ENCODE assay signal across 8 mouse cellular contexts in the genomic region with DNA sequence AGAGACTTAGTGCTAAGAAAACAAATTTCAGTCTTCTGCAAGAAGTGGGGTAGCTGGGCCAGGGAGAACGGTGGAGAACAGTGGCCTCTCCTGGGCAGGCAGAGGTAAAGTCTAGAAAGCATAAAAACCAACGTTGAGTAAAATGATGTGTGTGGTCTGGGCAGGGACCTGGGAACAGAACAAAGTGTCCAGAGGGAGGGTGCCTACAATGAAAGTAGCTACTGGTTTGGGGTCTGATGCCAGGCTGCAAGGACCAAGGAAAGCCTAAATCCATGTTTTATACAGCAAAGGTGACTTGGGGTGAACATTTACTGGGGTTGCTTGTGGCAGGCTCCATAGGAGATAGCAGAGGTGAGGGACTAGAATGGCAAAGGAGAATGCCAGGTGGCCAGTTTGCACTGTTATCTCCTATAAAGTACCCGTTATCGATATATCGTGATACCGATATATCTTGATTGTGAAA.
A peak's percentile ranks its signal among the peaks of the same experiment; 100 is the strongest.
DNase-seq lines count a peak whose midpoint lies in the region; ATAC-seq lines count a peak whose summit lies in the region.

No protein-coding gene starts in this region.

- 44% methylated on average over 6 of the region's 6 CpGs for WGBS in forebrain, embryonic 10.5 days
- 48% methylated on average over 6 of the region's 6 CpGs for whole genome bisulfite sequencing in forebrain, embryonic 11.5 days
- 28% methylated on average over 6 of the region's 6 CpGs for WGBS in forebrain, embryonic 16.5 days
- WGBS in hindbrain, embryonic 15.5 days: 33% methylated on average over 6 of the region's 6 CpGs

- H3K4me1 ChIP-seq in forebrain, embryonic 10.5 days: peaks cover 51% of the 10 kb centered on the region
- H3K4me1 ChIP-seq in forebrain, embryonic 11.5 days (replicated peaks; ENCODE audit: control insufficient read depth, insufficient read depth, low read length): peaks cover 6% of the 10 kb centered on the region; the same call in 1 of the 2 replicates
- peaks cover 33% of the 10 kb centered on the region for H3K4me1 ChIP-seq in forebrain, embryonic 16.5 days (replicated peaks; ENCODE audit: control insufficient read depth, insufficient read depth, low read length)
- H3K4me1 ChIP-seq in hindbrain, embryonic 15.5 days (replicated peaks): peaks cover 45% of the 10 kb centered on the region

- no peaks in the 10 kb centered on the region for H3K27me3 ChIP-seq in forebrain, embryonic 10.5 days (ENCODE audit: poor library complexity, severe bottlenecking)
- no peaks in the 10 kb centered on the region for H3K27me3 ChIP-seq in forebrain, embryonic 11.5 days (ENCODE audit: control insufficient read depth, insufficient read depth, low read length)
- no peaks in the 10 kb centered on the region for H3K27me3 ChIP-seq in forebrain, embryonic 16.5 days (replicated peaks; ENCODE audit: control insufficient read depth, insufficient read depth, low read length)
- no peaks in the 10 kb centered on the region for H3K27me3 ChIP-seq in hindbrain, embryonic 15.5 days

- no peak for ATAC-seq in forebrain, embryonic 11.5 days (replicated peaks; ENCODE audit: low FRiP score)
- 0 out of 2 replicates have a peak, but pooled peaks have one; percentile 14 for ATAC-seq in cerebellum, adult (ENCODE audit: insufficient number of reproducible peaks, low FRiP score, low TSS enrichment)
- peak; percentile 11; the same call in 1 of the 2 replicates for ATAC-seq in forebrain, embryonic 16.5 days
- no peak for ATAC-seq in hindbrain, embryonic 15.5 days (ENCODE audit: low FRiP score, low read depth)

- H3K4me3 ChIP-seq in forebrain, embryonic 10.5 days: 0 out of 2 replicates have a peak overlapping the region, but pooled peaks have one; percentile 76
- H3K4me3 ChIP-seq in forebrain, embryonic 11.5 days (ENCODE audit: low read depth, low read length): no peak overlapping the region
- no peak overlapping the region; the same call in 1 of the 2 replicates for H3K4me3 ChIP-seq in forebrain, embryonic 16.5 days (replicated peaks; ENCODE audit: low read length)
- H3K4me3 ChIP-seq in hindbrain, embryonic 15.5 days: peak overlapping the region; percentile 56

- H3K9ac ChIP-seq in forebrain, embryonic 11.5 days (ENCODE audit: low read length): no peak overlapping the region
- H3K9ac ChIP-seq in forebrain, embryonic 16.5 days (replicated peaks; ENCODE audit: low read depth, low read length): peak overlapping the region; percentile 67; the same call in 1 of the 2 replicates
- peak overlapping the region; percentile 64; the same call in 1 of the 2 replicates for H3K9ac ChIP-seq in hindbrain, embryonic 15.5 days

- no peaks in the 10 kb centered on the region for H3K36me3 ChIP-seq in forebrain, embryonic 10.5 days (replicated peaks)
- no peaks in the 10 kb centered on the region for H3K36me3 ChIP-seq in forebrain, embryonic 11.5 days (ENCODE audit: control insufficient read depth, insufficient read depth, low read length)
- H3K36me3 ChIP-seq in forebrain, embryonic 16.5 days (ENCODE audit: control insufficient read depth, insufficient read depth): no peaks in the 10 kb centered on the region
- H3K36me3 ChIP-seq in hindbrain, embryonic 15.5 days: no peaks in the 10 kb centered on the region

- peak overlapping the region; percentile 89; the same call in 1 of the 2 replicates for H3K27ac ChIP-seq in forebrain, embryonic 10.5 days
- H3K27ac ChIP-seq in forebrain, embryonic 11.5 days (ENCODE audit: low read depth, low read length): no peak overlapping the region
- H3K27ac ChIP-seq in forebrain, embryonic 16.5 days (ENCODE audit: low read length): peak overlapping the region; percentile 95
- H3K27ac ChIP-seq in hindbrain, embryonic 15.5 days (replicated peaks): peak overlapping the region; percentile 95

- H3K9me3 ChIP-seq in forebrain, embryonic 10.5 days: no peaks in the 10 kb centered on the region
- no peaks in the 10 kb centered on the region for H3K9me3 ChIP-seq in forebrain, embryonic 11.5 days (ENCODE audit: control insufficient read depth, low read length)
- H3K9me3 ChIP-seq in forebrain, embryonic 16.5 days (ENCODE audit: control insufficient read depth, low read length): no peaks in the 10 kb centered on the region
- H3K9me3 ChIP-seq in hindbrain, embryonic 15.5 days: no peaks in the 10 kb centered on the region

- no peak for DNase-seq in forebrain, embryonic 10.5 days (ENCODE audit: extremely low spot score, low spot score)
- DNase-seq in forebrain, embryonic 11.5 days (ENCODE audit: low spot score): no peak
- peak; percentile 23 to 46 for DNase-seq in layer of hippocampus, postnatal 25 days (ENCODE audit: extremely low spot score in 1 of 2, low spot score in 1 of 2)
- DNase-seq in lung, postnatal 14 days: peak; percentile 63
- DNase-seq in right cerebral cortex, postnatal 14 days: peak; percentile 51

- no peak overlapping the region for H3K4me2 ChIP-seq in forebrain, embryonic 11.5 days (ENCODE audit: low read depth, low read length, severe bottlenecking)
- H3K4me2 ChIP-seq in forebrain, embryonic 16.5 days (ENCODE audit: low read length): peak overlapping the region; percentile 71
- H3K4me2 ChIP-seq in hindbrain, embryonic 15.5 days: peak overlapping the region; percentile 84

Comparison
In these comparisons a context has a peak if more than half of its experiments do, and no peak if none do; other contexts are left out.
1. H3K4me3 ChIP-seq: peak in forebrain, embryonic 10.5 days (single experiment) and hindbrain, embryonic 15.5 days (single experiment); none in forebrain, embryonic 11.5 days (single experiment) and forebrain, embryonic 16.5 days (single experiment).
2. ATAC-seq: peak in cerebellum, adult (single experiment) and forebrain, embryonic 16.5 days (single experiment); none in forebrain, embryonic 11.5 days (single experiment) and hindbrain, embryonic 15.5 days (single experiment).
3. DNase-seq: peak in layer of hippocampus, postnatal 25 days (2 of 2), lung, postnatal 14 days (single experiment) and right cerebral cortex, postnatal 14 days (single experiment); none in forebrain, embryonic 10.5 days (single experiment) and forebrain, embryonic 11.5 days (single experiment).